Mouse (Mus musculus) v-Abl transformed pro-B cells (cell line): Measurements from ENCODE around the gene Vmn2r71.

Experiments
- in situ Hi-C, 2 experiments: fragments of 400-800 bp; cut with MboI; formaldehyde crosslinking; loops; one replicate each; pipeline ENCODE4 v1.15.1; 2025; ENCODE audit not compliant: unreplicated experiment in 2 of 2

Vmn2r71 gene

GRCm38 (mm10) chr7:85562787-85563186 is at the start of gene Vmn2r71:
Gene Vmn2r71, plus strand, starts transcription at chr7:85563087.
- in situ Hi-C loops, result no loop called here

- in situ Hi-C loops, result no loop called here
These were observed 20.8 kb upstream of the Vmn2r71 start for GRCm38 (mm10) chr7:85542108-85542507.

GRCm38 (mm10) chr7:85543118-85543517 is 19.8 kb upstream of the Vmn2r71 start:
- in situ Hi-C loops, result no loop called here

- in situ Hi-C loops, result no loop called here
These were observed 6.2 kb downstream of the Vmn2r71 start, which contains the start of gene Vmn2r70 for GRCm38 (mm10) chr7:85569092-85569491. Gene Vmn2r70, minus strand, starts transcription at chr7:85569192.
